Mouse (Mus musculus) erythroblast, embryonic 14.5 days (primary cell): ENCODE results near the gene Gm49322.

Experiments
- GATA1 ChIP-seq: IDR thresholded peaks from 2 replicates; pipeline ENCODE4 v1.6.1; 2012; ENCODE audit warnings: low read length, inconsistent platforms, mixed read lengths
- TAL1 ChIP-seq: IDR thresholded peaks from 3 replicates; pipeline ENCODE4 v1.6.1; 2012; ENCODE audit warnings: low read length, inconsistent platforms, mixed read lengths

DNA sequence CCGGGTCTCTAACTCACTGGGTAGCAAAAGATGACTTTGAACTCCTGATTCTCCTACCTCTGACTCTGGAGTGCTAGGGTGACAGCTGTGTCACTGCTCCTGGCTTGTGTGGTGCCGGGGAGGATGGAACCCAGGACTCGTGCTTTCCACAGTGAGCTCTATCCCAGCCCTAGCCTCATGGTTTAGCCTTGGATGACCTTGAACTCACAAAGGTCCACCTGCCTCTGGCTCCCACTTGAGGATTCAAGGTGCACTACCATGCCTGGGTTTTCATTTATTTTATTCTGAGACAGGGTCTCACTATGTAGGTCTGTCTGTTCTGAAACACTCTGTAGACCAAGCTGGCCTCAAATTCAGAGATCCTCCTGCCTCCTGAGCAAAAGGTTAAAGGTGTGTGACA is 8.0 kb downstream of the Gm49322 start:
- TF ChIP-seq GATA1 (no peak), TAL1 (no peak)
